Mouse (Mus musculus) thymus, postnatal 10 days (tissue): ENCODE measurements at regions not wholly inside any gene's neighbourhood (a gene's known extent, or its start where the extent isn't known, plus 50 kb on each side); places are given as distances from the start of the nearest gene placed in this dataset.

Experiments
- DNase-seq, 2 experiments: peaks; one replicate each; pipeline ENCODE4 v3.0.0; 2021; ENCODE audit warnings: low spot score in 2 of 2

GRCm38 (mm10) chrX:136321692-136322091 lies 51.6 kb downstream of the Bex3 start:
- peak; percentile 9 to 27 for DNase-seq

GRCm38 (mm10) chrX:136365809-136366208 lies 95.8 kb downstream of the Bex3 start:
- DNase-seq = no peak
